Mouse (Mus musculus) brain, embryonic 14.5 days (tissue): ENCODE measurements at regions not wholly inside any gene's neighbourhood (a gene's known extent, or its start where the extent isn't known, plus 50 kb on each side); places are given as distances from the start of the nearest gene placed in this dataset.

ENCODE experiments used
- CTCF ChIP-seq: fragments of 200-500 bp; IDR thresholded peaks from 2 replicates; pipeline ENCODE4 v1.5.1; 2012; ENCODE audit warnings: inconsistent platforms, mild to moderate bottlenecking, moderate library complexity, borderline replicate concordance; ENCODE audit not compliant: insufficient read depth, insufficient read length; ENCODE audit errors: extremely low read depth
- POLR2A ChIP-seq: fragments of 200-500 bp; IDR thresholded peaks from 2 replicates; pipeline ENCODE4 v1.6.1; 2012; ENCODE audit warnings: mild to moderate bottlenecking, inconsistent platforms, borderline replicate concordance; ENCODE audit not compliant: poor library complexity, insufficient read depth, insufficient read length, severe bottlenecking; ENCODE audit errors: extremely low read depth

DNA sequence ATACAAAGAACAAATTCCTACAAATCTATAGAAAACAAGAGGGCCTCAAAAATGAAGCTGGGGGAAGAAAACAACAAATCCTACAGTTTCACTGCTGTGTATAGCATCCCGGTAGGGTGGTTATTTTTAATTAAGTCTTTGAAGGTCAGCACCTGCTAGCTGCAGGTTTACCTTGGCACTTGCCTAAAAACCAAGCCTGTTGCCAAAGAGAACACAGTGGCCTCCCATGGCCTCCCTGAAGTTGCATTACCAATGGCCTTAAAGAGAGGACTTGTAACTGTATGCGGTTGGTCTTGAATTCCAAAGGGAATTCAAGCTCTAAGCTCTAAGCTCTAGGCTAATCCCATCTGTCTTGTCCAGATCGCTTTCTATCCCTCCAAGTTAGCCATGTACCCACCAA is 169.7 kb upstream of the Ankrd55 start:
- TF ChIP-seq POLR2A, result no peak
- no peak for TF ChIP-seq CTCF
